Mouse (Mus musculus) myocyte (in vitro differentiated cells): ENCODE results near the gene Tln2.

Experiments
- MAX ChIP-seq: IDR thresholded peaks from one replicate; pipeline ENCODE4 v1.6.1; 2011; ENCODE audit warnings: low read depth, mild to moderate bottlenecking, control low read depth
- POLR2A ChIP-seq: IDR thresholded peaks from one replicate; pipeline ENCODE4 v1.6.1; 2011; ENCODE audit warnings: low read depth, mild to moderate bottlenecking, control low read depth, moderate library complexity; ENCODE audit not compliant: insufficient read length
- USF1 ChIP-seq: IDR thresholded peaks from one replicate; pipeline ENCODE4 v1.6.1; 2011; ENCODE audit warnings: low read depth, mild to moderate bottlenecking, control low read depth, moderate library complexity

DNA sequence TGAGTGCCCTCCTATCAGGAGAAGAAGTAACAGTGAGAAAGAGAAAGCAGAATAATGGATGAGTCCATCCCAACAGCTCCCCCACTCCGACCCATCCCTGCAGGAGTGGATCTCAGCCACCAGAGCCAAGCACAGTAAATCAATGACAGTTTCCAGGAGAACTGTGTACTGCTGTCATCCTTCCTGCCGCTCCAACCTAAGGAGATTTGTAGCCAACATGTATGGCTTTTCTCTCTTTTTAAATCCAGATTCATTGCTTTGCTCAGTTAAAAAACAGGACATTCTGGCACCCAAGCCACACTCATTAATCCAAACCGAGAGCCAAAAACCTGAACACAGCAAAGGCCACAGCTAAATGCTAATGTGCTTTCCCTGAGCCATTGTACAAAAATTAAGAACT is 133.2 kb downstream of the Tln2 start:
- TF ChIP-seq POLR2A (no peak), USF1 (no peak), MAX (no peak)
